Mouse (Mus musculus) spleen, postnatal 14 days (tissue): Measurements from ENCODE around the gene Pygo1.

Source experiments
- DNase-seq, 2 experiments: peaks; one replicate each; pipeline ENCODE4 v3.0.0; 2021 to 2022; ENCODE audit warnings: low spot score in 2 of 2

Gene Pygo1

DNA sequence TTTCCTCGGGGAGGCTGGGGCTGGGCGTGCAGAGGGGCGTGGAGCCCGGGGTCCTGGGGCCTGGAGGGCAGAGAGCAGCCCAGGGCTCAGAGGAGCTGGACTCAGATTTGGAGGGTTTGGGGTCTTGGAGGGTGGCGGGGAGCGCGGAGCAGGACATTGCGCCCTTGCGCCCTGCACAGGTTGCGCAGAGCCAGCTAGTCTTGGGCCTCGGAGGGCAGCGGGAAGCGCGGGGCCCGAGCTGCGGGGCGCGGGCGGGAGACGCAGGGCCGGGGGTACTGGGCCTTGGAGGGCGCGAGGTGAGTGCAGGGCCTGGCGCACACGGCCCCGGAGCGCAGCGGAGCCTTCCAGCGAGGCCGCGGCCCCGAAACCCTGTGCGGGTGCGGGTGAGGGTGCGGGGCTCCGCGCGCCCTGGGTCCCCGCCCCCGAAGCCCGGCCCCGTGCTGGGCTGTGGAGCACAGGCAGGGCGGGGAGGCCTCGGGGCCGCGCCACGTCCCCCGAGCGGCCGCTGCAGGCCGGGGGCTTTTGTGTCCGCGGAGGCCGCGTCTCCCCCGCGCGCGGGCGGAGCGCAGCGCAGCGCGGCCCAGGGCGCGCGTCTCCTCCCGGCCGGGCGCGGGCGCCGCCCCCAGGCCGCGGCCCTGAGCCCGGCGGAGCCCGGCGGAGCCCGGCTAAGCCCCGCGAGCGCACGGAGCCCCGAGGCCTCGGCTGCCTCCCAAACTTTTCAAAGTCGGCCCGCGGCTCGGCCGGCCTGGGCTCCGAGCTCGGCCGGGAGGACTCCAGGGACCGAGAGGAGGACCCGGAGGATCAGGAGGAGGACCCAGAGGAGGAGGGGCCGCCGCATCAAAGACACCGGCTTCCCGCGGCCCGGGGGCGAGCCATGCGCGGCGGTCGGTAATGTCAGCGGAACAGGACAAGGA is at the start of gene Pygo1:
Gene Pygo1 (plus strand): TSS at position 625 of the 914 bp plus-strand sequence.
- DNase-seq, result no peak

DNA sequence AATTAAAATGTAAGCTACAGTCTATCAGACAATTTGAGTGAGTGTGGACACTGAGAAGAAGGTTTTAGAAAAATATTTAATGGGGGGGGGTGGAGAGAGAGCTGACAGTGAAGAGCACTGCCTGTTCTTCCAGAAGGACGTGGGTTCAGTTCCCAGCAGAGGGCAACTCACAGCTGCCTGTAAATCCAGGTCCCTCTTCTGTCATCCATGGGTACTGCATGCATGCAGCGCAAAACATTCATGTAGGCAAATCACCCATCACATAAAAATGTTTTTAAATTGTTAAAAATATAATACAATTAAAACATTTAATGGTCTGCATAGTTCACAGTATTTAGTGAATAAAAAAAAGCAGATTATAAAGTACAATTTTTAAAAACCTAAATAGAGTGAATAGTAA is 49.6 kb upstream of the Pygo1 start:
- DNase-seq, result no peak

DNA sequence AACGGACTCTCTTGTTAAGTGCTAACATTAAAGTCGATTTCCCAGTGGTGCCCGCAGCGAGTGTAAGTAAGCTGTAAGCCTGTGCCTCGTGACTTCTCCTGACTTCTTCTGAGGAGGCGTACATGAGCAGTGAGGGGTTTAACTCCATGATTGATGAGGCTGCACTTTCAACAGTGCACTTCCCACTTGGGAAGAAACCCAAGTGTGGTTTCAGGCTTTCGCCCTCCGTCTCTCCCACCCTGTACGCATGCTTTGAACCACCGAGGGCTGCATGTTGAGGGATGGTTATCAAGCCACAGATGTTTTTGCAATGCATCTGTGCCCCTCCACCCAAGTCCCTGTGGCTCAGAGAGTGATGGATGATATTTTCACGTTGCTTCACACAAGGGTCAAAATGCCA is 47.5 kb upstream of the Pygo1 start:
- DNase-seq, result no peak

- DNase-seq, result no peak
These were observed 46.8 kb upstream of the Pygo1 start for GRCm38 (mm10) chr9:72878656-72879055.

- DNase-seq, result no peak
These were observed 45.8 kb upstream of the Pygo1 start for GRCm38 (mm10) chr9:72879601-72880000.

GRCm38 (mm10) chr9:72880225-72880960 is 45.1 kb upstream of the Pygo1 start:
- no peak for DNase-seq

DNA sequence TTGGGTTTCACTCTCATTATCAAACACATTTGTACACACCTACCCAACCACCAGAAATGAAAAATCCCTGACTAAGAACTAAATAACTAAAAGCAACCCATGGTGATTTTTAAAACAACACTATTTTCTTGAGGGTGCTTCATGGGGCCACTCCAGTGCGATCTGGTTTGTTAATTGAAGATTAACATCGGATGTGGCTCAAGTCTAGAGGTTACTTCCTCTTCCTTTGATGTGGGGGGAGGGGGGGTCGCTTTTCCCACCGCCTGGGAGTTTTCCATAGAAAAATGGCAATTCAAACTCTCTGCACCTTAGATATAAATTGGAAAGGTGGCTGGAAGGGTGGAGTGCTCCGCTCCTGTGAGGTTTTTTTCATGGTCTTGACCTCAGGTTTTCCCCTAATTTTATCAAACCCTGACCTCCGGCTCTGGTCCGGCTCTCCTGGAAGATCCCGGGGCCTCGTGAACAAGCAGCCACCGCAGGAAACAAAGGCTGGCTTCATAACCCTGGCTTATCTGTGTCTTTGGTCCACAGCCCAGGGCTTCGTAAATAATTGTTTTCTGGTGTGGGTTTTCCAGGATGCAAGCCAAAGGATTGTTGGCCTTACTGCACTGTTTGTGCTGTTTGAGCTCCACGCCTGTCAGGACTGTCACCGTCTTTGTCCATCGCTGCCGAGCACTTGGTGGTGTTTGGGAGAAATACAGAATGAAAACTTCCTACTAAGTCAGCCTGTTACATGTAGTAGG is 44.2 kb upstream of the Pygo1 start:
- DNase-seq, result no peak

DNA sequence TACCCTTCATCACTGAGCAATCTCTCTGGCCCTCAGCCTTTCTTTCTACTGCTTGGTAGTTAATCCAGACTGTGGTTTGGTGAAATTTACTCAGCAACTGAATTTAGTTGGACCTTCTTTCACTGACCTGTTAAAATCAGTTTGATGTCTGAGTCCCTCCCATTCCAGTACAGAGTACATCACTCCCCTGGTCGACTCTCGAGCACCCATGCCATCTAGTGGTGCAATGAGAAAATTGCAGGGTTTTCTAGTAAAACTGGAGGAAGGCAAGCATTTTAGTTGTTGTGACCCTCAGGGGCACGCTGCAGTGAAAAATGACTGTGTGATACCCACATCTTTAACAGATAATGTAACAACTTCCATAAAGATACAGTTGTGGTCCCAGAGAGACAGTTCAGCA is 41.5 kb upstream of the Pygo1 start:
- peak in 1 of 2 experiments; percentile 21 for DNase-seq

DNA sequence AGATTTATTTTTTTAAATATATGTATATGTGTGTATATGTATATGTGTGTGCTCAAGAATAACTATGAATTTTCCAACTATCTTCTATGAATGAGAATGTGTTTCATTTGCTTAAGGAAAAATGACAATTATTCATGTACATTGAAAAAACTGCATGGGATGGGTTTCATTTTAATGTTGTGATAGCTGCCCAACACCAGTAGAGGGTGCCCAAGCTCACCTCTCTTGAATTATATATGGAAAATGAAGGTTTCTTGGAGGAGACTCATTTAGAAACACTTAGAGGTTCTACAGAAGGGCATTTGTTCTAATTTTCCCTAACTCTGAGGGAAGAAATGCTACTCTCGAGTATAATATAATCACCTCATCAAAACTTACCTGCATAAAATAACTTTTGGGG is 35.7 kb upstream of the Pygo1 start:
- DNase-seq, result no peak

DNA sequence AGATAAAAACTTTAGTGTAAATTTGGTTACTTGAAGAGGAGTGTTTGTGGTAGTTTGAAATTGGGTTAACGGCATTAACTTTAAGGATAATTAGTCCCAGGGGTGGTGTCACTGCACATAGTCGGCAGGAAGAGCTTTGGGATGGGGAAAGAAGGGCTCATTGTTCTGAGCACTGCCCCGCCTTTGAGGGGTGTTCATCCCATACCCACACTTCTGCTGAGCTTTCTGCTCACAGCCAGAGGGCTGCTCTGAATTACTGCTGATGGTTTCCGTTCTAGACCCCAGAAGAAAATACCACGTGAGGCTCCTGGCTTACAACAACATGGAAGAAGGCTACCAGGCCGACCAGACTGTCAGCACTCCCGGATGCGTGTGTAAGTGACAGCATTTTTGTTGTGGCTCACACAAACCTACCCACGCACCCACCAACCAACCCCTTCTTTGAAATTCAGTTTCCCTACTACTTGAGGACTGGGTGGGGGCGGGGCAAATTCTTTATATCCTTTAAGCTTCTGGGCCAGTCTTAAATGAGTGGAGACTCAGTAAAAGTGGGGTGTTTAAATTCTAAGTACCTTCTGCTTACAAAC is 34.9 kb upstream of the Pygo1 start:
- no peak for DNase-seq

GRCm38 (mm10) chr9:72892761-72893160 is 32.7 kb upstream of the Pygo1 start:
- no peak for DNase-seq

- no peak for DNase-seq
These were observed 30.6 kb upstream of the Pygo1 start for GRCm38 (mm10) chr9:72894796-72895352.

GRCm38 (mm10) chr9:72902057-72902456 is 23.4 kb upstream of the Pygo1 start:
- no peak for DNase-seq

DNA sequence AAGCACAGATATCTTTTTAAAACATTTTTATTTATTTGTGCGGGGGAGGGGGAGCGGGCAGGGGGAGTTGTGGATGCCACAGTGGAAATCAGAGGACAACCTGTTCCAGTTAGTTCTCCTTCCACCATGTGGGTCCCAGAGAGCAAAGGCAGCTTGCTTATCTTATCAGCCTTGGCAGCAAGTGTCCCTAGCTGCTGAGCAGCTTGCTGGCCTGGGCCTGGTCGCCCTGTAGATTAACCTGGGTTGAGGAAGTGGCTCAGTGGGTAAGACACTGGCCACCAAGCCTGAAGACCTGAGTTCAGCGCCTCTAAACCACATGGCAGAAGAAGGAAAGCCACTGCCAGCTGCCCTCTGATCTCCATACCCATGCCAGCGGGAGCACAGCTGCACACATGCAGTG is 22.8 kb upstream of the Pygo1 start:
- no peak for DNase-seq

GRCm38 (mm10) chr9:72906693-72907103 is 18.7 kb upstream of the Pygo1 start:
- no peak for DNase-seq

DNA sequence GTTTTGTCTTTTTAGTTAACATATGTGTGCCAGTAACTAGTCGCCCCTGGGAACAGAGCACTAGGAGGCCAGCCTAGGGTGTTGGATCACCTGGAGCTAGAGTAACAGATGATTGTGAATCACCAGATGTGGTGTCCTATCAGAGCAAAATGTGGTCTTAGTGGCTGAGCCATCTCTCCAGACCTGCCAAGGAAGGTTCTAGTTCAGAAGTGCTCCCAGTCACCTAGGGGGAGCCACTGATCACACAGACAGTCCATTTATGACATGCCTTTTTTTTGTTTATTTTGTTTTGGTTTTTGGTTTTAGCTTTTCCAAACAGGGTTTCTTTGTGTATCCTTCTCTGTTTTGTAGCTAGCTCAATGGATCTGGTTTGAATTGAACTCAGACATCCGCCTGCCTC is 14.1 kb upstream of the Pygo1 start:
- DNase-seq, result no peak

DNA sequence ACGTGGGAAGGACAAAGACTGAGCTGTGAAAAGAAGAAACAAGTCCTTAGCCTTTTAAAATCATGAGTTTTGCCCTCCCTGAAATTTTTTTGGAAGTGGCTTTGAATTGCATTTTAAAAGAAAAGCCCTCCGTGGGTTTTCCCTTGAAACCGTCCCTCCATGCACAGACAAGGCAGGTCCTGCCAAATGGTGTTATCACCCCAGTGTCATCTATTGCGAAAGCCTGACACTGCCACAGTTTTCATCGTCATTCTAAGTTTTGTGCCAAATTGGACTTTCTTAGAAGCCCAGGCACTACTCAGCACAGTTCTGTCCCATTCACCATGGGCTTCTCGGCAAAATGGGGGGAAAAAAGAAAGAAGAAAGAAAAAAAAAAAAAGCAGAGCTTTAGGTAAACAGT is 11.9 kb upstream of the Pygo1 start:
- no peak for DNase-seq

DNA sequence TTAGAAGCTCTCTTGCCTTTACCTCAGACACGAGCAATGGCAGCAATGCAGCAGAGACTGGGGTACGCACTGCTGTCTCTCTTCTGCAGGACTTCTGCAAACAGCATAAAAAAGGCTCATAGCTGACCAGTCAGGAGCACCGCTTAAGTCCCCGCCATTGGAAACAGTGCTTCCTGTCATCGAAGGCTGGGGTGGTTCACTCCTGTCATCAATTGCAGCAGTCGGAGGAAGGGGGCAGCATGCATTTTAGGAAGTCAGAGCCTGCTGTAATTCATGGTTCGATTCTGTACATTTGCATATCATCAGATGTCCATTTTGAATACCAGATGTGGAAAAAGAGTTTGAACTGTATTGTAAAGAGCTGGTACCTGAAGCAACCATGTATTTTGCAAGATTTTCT is 9.7 kb upstream of the Pygo1 start:
- no peak for DNase-seq

DNA sequence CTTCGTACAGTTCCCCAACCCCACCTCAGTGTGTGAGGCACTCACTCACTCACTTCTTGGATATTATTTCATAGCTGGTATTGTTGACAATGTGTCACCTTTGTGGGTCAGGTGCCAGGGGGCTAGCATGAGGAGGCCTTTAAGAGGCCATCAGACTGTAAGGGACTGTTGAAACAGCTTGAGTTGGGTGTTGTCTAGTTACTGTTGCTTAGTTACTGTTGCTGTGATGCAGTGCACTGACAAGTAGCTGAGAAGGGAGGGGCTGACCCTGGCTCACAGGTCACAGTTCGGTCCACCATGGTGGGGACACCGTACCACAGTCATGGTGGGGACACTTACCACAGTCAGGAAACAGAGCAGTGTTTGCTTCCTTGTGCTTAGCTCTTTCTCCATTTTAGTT is 2.4 kb upstream of the Pygo1 start:
- DNase-seq, result no peak

DNA sequence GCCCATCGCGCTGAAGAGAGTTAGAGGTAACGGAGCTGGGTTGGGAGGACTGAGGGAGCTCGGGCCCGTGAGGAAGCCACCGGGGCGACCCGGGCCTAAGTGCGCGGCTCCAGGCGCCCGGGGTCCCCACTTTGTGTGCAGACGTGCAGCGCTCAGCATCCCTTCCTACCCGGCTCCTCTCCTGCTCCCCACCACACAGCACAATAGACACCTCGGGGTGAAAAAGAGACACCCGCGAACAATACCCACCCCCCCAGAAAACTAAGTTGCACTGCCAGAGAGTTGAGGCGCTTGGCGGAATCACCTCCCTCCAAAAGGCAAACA is 452 bp downstream of the Pygo1 start:
- DNase-seq, result no peak

DNA sequence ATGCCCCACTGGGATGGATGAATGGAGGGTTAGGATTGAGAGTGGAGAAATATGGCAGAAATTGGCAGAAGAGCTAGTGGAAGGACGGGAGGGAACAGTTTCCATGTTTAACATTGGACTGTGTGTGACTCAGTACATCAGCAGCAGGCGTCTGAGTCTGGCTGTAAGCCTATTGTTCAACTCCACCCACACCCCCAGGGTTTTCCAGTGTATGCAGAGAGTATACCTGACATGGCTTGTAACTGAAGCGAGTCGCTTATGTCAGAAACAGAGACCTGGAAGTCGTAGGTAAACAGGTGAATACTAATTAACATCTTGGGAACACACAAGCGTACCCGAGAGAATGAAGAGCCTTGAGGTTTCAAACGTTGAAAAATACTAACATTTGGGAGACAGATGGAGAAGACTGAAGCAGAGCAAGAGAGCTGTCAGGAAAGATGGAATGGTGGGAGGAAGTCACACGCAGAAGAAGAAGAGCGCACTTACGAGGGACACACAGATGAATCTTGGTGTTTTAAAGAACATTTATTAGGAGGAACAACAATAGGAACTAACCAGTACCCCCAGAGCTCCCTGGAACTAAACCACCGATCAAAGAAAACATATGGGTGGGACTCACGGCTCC is 5.8 kb downstream of the Pygo1 start:
- no peak for DNase-seq
